Mouse (Mus musculus) gastrocnemius, adult 2 months (tissue): ENCODE results near the gene Mrps5. TPM values are rescaled to one million over a fixed set of nuclear protein-coding genes. Genes with fewer than 3 reads are reported as not detected.
A peak's percentile ranks its signal among the peaks of the same experiment; 100 is the strongest.

Experiments
- DNase-seq: peaks from one replicate; pipeline ENCODE4 v3.0.0; 2022
- H3K27ac ChIP-seq: fragments of 200-600 bp; 2 replicates; pipeline ENCODE4 v1.8.1; 2022; ENCODE audit warnings: mild to moderate bottlenecking
- H3K4me3 ChIP-seq: fragments of 200-600 bp; 2 replicates; pipeline ENCODE4 v1.8.1; 2022; ENCODE audit warnings: mild to moderate bottlenecking, moderate library complexity
- CTCF ChIP-seq: fragments of 200-600 bp; IDR thresholded peaks from 2 replicates; pipeline ENCODE4 v1.8.1; 2022; ENCODE audit warnings: antibody characterized with exemption, mild to moderate bottlenecking, moderate library complexity
- intact Hi-C: fragments of 180-260 bp; cut with DNase I; formaldehyde crosslinking; loops from one replicate; pipeline ENCODE4 v1.15.1; 2025
- long read RNA-seq, 2 experiments: library from polyadenylated mRNA; stranded (forward); transcript quantifications; one replicate each; pipeline ENCODE4 v2.0.0; 2021
- total RNA-seq, 2 experiments: library from RNA; stranded (reverse); gene quantifications; 2 replicates each; pipeline ENCODE4 v1.2.3; 2021

Mrps5 gene
- total RNA-seq: 10 to 100 TPM; 74.1 to 96.2 TPM
- long read RNA-seq, experiment 1, full-length matches to known transcripts: 90 of 100 reads
- long read RNA-seq, experiment 1, partial matches to known transcripts: 3 of 100 reads
- long read RNA-seq, experiment 1, other reads (novel, unspliced or antisense): 7 of 100 reads
- long read RNA-seq, experiment 2, full-length matches to known transcripts: 104 of 117 reads
- long read RNA-seq, experiment 2, partial matches to known transcripts: 5 of 117 reads
- long read RNA-seq, experiment 2, other reads (novel, unspliced or antisense): 8 of 117 reads

- TF ChIP-seq CTCF: no peak
- DNase-seq: peak; percentile 89
- intact Hi-C loops: no loop called here
These were observed at the start of gene Mrps5, which contains the start of gene Zfp661 for GRCm38 (mm10) chr2:127586694-127587513. Gene Mrps5, plus strand, starts transcription at chr2:127587222. Gene Zfp661, minus strand, starts transcription at chr2:127587094.

DNA sequence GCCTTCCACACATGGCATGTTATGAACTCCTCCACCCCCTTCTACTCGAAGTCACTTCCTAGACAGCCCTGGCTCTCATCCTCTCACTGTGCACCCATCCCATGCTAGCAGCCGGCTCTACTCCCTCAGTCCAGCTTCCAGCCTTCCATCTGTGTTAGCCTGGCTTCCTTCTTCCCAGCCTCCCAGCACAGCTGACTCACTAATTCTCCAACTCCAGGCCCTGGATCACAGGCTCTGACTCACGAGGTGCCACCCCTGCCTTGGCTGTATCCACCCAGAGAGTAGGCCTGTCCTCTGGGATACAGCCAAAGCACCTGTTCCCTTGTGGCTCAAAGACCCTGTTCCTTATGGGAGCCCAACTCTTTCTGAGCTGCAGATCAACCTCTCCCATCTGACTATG is 49.5 kb upstream of the Mrps5 start:
- H3K27ac ChIP-seq: no peak overlapping the region
- intact Hi-C loops: no loop called here
- DNase-seq: no peak
- no peak overlapping the region for H3K4me3 ChIP-seq
- TF ChIP-seq CTCF: no peak

More at GRCm38 (mm10) chr2:127586694-127587513, at the start of gene Mrps5, which contains the start of gene Zfp661:
- Histone ChIP-seq H3K27ac (peak within 1 kb of the TSS; percentile 95), H3K4me3 (peak within 1 kb of the TSS; percentile 99)

GRCm38 (mm10) chr2:127539494-127539893 is 47.5 kb upstream of the Mrps5 start:
- H3K27ac ChIP-seq: no peak overlapping the region
- DNase-seq: no peak
- intact Hi-C loops: no loop called here
- H3K4me3 ChIP-seq: no peak overlapping the region
- TF ChIP-seq CTCF: peak; percentile 35; the same call in 1 of the 2 replicates

GRCm38 (mm10) chr2:127541185-127541584 is 45.8 kb upstream of the Mrps5 start, which contains the start of gene Prom2:
Gene Prom2, minus strand, starts transcription at chr2:127541467.
- no peak for DNase-seq
- intact Hi-C loops: no loop called here
- Histone ChIP-seq H3K27ac (no peak within 1 kb of the TSS), H3K4me3 (no peak within 1 kb of the TSS)
- no peak for TF ChIP-seq CTCF

DNA sequence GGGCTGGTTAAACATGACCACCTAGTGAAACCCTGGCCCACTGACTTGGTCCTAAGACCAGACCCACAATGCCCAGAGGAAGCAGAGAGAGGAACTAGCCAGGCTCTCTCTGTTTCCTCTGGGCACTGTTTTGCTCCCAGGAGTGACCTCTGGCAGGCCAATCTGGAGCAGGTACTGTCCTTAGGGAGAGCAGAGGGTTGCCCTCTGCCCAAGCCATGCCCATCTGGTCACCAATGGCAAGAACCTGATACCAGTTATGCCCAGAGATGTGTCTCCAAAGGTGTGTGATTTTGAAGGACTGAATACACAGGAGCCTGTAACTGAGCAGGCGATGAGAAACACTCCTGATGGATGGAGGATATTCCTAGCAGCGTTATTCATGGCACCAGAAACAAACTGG is 45.3 kb upstream of the Mrps5 start:
- intact Hi-C loops: no loop called here
- Histone ChIP-seq H3K27ac (no peak overlapping the region), H3K4me3 (no peak overlapping the region)
- TF ChIP-seq CTCF: no peak
- DNase-seq: no peak

DNA sequence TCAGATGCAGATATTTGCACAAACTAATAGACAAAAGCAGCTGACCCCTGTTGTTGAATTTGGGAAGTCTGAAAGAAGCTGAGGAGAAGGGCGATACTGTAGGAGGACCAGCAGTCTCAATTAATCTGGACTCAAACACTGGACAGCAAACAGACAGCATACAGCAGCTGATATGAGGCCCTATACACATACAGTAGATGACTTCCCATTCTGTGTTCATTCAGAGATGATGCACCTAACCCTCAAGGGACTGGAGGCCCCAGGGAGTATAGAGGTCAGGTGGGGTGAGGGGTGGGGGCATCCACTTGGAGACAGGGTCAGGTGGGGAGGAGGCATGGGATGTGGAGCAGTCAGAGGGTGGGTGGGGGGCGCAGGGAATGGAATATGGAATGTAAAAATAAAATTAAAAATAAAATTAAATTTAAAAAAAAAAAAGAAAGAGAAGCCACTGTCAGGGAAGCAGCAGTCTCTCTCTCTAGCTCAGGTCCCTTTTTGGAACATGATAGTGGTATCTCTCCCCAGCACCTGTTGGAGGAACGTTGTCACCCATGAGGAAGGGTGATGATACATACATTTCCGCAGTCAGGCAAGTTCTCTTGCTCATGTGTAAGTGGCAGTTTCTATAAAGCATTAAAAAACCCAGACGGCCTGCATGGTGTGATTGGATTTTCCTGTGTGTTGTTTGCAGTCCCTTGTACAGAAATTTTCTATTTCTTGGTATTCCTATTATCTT is 38.5 kb upstream of the Mrps5 start:
- H3K4me3 ChIP-seq: no peak overlapping the region
- no peak for TF ChIP-seq CTCF
- no peak for DNase-seq
- intact Hi-C loops: no loop called here
- H3K27ac ChIP-seq: no peak overlapping the region

DNA sequence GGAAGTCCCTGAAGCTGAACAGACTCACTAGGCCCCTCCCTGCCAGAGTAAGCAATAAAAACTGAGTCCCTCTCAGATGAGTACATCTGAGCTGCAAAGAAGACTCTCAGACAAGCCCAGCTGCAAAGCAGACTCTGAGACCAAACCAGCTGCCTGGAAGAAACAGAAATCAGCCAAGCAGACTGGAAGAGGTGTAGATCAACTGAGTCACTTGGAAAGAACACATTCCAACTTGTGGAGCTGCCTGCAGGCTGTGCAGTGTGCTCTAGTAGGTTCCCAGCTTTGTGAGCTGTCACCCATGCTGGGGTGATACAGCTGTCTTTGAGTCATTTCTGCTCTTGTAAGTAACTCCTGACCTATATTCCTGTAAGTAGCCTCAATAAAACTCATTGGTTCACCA is 37.3 kb upstream of the Mrps5 start:
- intact Hi-C loops: no loop called here
- TF ChIP-seq CTCF: no peak

DNA sequence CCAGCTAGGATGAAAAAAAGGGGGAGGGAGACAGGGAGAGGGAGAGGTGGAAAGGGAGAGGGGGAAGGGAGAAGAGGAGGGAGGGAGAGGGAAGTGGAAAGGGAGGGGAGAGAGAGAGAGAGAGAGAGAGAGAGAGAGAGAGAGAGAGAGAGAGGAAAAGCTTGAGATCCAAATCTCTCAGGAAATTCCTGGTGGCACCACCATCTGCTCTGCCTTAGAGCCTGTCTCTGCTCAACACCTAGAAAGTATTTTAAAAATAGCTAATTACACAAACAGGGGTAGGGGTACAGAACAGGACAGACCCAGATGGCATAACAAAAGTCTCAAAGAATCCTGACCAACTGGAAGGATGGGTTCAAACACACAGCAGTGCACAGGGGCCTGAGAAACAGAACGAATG is 36.6 kb upstream of the Mrps5 start:
- DNase-seq: no peak
- no peak overlapping the region for H3K27ac ChIP-seq
- intact Hi-C loops: no loop called here
- H3K4me3 ChIP-seq: no peak overlapping the region
- no peak for TF ChIP-seq CTCF

More for the DNA sequence above, 37.3 kb upstream of the Mrps5 start:
- no peak for DNase-seq
- H3K27ac ChIP-seq: no peak overlapping the region
- H3K4me3 ChIP-seq: no peak overlapping the region

GRCm38 (mm10) chr2:127551078-127551477 is 35.9 kb upstream of the Mrps5 start:
- TF ChIP-seq CTCF: peak; percentile 19; the same call in 1 of the 2 replicates
- Histone ChIP-seq H3K27ac (no peak overlapping the region), H3K4me3 (no peak overlapping the region)
- DNase-seq: no peak
- intact Hi-C loops: no loop called here

DNA sequence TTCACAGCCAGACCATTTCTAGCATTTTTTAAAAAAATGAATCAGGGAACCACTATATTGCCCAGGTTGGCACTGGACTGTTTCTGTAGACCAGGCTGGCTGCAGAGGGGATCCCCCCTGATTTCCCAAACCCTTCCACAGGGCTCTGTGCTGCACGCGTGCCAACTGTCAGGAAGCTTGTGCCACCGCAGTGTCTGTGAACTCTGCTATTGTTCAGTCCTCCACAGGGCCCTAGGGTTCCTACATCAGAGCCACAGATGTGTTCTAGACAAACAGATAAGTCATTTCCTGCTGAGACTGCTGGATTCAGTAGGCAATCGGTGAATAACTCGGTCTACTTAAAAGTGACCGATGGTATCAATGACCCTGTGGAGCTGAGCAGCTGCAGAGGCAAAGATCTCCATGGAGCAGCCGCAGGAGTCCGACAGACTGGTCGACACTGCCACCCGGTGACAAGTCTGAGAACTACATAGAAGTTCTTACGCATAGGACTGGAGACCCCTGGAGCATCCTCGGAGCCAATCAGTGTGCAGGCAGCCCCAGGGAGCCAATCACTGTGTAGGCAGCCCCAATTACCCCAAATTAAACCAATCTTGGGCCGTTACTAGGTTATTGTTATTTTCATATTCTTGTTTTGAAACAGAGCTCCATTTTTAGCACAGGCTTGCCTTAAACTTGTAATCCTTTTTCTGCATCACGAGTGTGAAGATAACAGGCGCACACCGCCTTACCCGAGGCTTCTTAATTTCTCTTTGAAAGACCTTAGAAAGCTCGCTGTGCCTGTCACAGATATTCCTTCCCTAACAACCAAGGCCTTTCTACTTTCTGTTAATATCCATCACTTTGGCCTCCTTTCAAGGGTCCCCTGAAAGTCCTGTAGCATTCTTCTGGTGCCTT is 27.7 kb upstream of the Mrps5 start:
- peak; percentile 79 for TF ChIP-seq CTCF
- Histone ChIP-seq H3K4me3 (no peak overlapping the region), H3K27ac (no peak overlapping the region)
- DNase-seq: peak; percentile 76
- intact Hi-C loops: loop anchor here (1.0 kb wide), 2 partner anchors 52 to 97 kb away; no protein-coding TSS in a partner anchor

DNA sequence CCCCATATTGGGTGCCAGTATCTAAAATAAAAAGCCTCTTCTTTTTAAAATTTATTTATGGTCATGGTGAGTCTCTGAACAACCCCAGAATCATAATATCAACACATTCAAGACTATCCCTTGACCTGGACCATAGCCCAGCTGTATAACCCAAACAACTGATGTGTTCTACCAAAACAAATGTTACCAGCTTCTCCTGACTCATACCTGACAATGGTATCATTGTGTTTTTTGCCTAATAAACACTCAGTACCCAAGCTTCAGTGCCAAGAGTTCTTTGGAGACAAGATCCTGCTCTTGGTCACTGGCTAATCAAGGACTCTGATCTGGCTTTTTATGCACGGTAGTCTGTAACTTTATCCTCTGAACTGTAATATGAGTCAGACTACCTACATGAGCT is 13.7 kb upstream of the Mrps5 start:
- intact Hi-C loops: no loop called here
- H3K4me3 ChIP-seq: no peak overlapping the region
- H3K27ac ChIP-seq: no peak overlapping the region
- TF ChIP-seq CTCF: no peak
- DNase-seq: no peak

GRCm38 (mm10) chr2:127584436-127584858 is 2.6 kb upstream of the Mrps5 start:
- DNase-seq: peak; percentile 96
- intact Hi-C loops: no loop called here
- Histone ChIP-seq H3K27ac (peak overlapping the region; percentile 88), H3K4me3 (peak overlapping the region; percentile 88)
- TF ChIP-seq CTCF: no peak
